Mouse (Mus musculus): Measurements from ENCODE around the gene Hmg20b. TPM values are rescaled to one million over a fixed set of nuclear protein-coding genes. Genes with fewer than 3 reads are reported as not detected.
A peak's percentile ranks its signal among the peaks of the same experiment; 100 is the strongest.

Gene Hmg20b
- total RNA-seq, 2 experiments from 2014 or later: 27.0 to 35.5 TPM

- no peak for DNase-seq (ENCODE audit: low spot score in 2 of 2)
- intact Hi-C loops (cut with DNase I): no loop called here
These were observed 16.0 kb downstream of the Hmg20b start for GRCm38 (mm10) chr10:81334324-81334723.

GRCm38 (mm10) chr10:81332277-81332676, 18.0 kb downstream of the Hmg20b start:
- no peak for DNase-seq (ENCODE audit: low spot score in 2 of 2)
- intact Hi-C loops (cut with DNase I): no loop called here

GRCm38 (mm10) chr10:81330007-81330406, 20.3 kb downstream of the Hmg20b start:
- intact Hi-C loops (cut with DNase I): no loop called here
- no peak for DNase-seq (ENCODE audit: low spot score in 2 of 2)

GRCm38 (mm10) chr10:81329194-81329975, 20.9 kb downstream of the Hmg20b start:
- no peak for DNase-seq (ENCODE audit: low spot score in 2 of 2)
- intact Hi-C loops (cut with DNase I): no loop called here

- intact Hi-C loops (cut with DNase I): no loop called here
- no peak for DNase-seq (ENCODE audit: low spot score in 2 of 2)
These were observed 21.9 kb downstream of the Hmg20b start, which contains the start of gene Tbxa2r for GRCm38 (mm10) chr10:81328386-81328785. TSS of gene Tbxa2r (plus strand) at chr10:81328731.

GRCm38 (mm10) chr10:81327959-81328358, 22.3 kb downstream of the Hmg20b start:
- DNase-seq (ENCODE audit: low spot score in 2 of 2): no peak
- intact Hi-C loops (cut with DNase I): no loop called here

GRCm38 (mm10) chr10:81326858-81327257, 23.4 kb downstream of the Hmg20b start:
- DNase-seq (ENCODE audit: low spot score in 2 of 2): no peak
- intact Hi-C loops (cut with DNase I): no loop called here

- DNase-seq (ENCODE audit: low spot score in 2 of 2): no peak
- intact Hi-C loops (cut with DNase I): no loop called here
These were observed 24.5 kb downstream of the Hmg20b start for GRCm38 (mm10) chr10:81325781-81326180.

GRCm38 (mm10) chr10:81325176-81325575, 25.1 kb downstream of the Hmg20b start:
- DNase-seq (ENCODE audit: low spot score in 2 of 2): no peak
- intact Hi-C loops (cut with DNase I): no loop called here

- intact Hi-C loops (cut with DNase I): no loop called here
- no peak for DNase-seq (ENCODE audit: low spot score in 2 of 2)
These were observed 26.3 kb downstream of the Hmg20b start for GRCm38 (mm10) chr10:81323791-81324530.

GRCm38 (mm10) chr10:81323141-81323775, 27.0 kb downstream of the Hmg20b start:
- no peak for DNase-seq (ENCODE audit: low spot score in 2 of 2)
- intact Hi-C loops (cut with DNase I): no loop called here

- intact Hi-C loops (cut with DNase I): no loop called here
- no peak for DNase-seq (ENCODE audit: low spot score in 2 of 2)
These were observed 27.8 kb downstream of the Hmg20b start for GRCm38 (mm10) chr10:81322444-81322843.

- intact Hi-C loops (cut with DNase I): no loop called here
- no peak for DNase-seq (ENCODE audit: low spot score in 2 of 2)
These were observed 28.8 kb downstream of the Hmg20b start for GRCm38 (mm10) chr10:81321436-81321835.

GRCm38 (mm10) chr10:81320550-81321347, 29.5 kb downstream of the Hmg20b start, which contains the start of gene Cactin:
TSS of gene Cactin (plus strand) at chr10:81321103.
- intact Hi-C loops (cut with DNase I): no loop called here
- DNase-seq (ENCODE audit: low spot score in 2 of 2): peak; percentile 97 to 99

- peak in 1 of 2 experiments; percentile 59 for DNase-seq (ENCODE audit: low spot score in 2 of 2)
- intact Hi-C loops (cut with DNase I): no loop called here
These were observed 30.3 kb downstream of the Hmg20b start for GRCm38 (mm10) chr10:81319741-81320549.

GRCm38 (mm10) chr10:81319330-81319699, 31.0 kb downstream of the Hmg20b start:
- intact Hi-C loops (cut with DNase I): no loop called here

GRCm38 (mm10) chr10:81318589-81319329, 31.5 kb downstream of the Hmg20b start:
- intact Hi-C loops (cut with DNase I): no loop called here
- no peak for DNase-seq (ENCODE audit: low spot score in 2 of 2)

More at GRCm38 (mm10) chr10:81319330-81319699, 31.0 kb downstream of the Hmg20b start:
- no peak for DNase-seq (ENCODE audit: low spot score in 2 of 2)

GRCm38 (mm10) chr10:81317273-81317672, 33.0 kb downstream of the Hmg20b start:
- DNase-seq (ENCODE audit: low spot score in 2 of 2): no peak
- intact Hi-C loops (cut with DNase I): no loop called here

All from left cerebral cortex, postnatal 36 days (tissue).